Mouse (Mus musculus): Measurements from ENCODE around the gene Cnnm2. TPM values are rescaled to one million over a fixed set of nuclear protein-coding genes. Genes with fewer than 3 reads are reported as not detected.

Gene Cnnm2
- polyA plus RNA-seq, 1 experiment, result 15.5 TPM

DNA sequence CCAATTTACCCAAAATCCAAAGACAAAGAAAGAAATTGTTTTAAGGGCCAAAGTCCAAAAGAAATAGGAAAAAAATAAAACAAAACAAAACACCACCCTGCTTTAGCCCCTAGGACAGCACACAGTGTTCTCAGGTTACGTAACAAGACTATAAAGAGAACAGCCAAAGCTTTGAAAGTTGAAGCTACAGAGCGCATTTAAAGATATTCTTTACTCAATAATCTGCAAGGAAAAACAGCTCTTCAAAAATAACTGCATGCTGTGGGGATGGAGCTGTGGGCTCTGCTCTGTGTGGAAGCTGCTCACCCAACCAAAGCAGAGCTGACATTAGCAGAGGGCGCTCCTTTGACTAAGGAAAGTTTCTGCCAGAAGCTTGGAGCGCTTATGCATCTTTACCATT is 147.6 kb downstream of the Cnnm2 start:
- no peak for TF ChIP-seq POLR2A (IDR thresholded peaks at IDR 0.05; ENCODE audit: borderline replicate concordance, extremely low read depth, insufficient read depth, insufficient read length, poor library complexity, severe bottlenecking)
- TF ChIP-seq CTCF (IDR thresholded peaks at IDR 0.05; ENCODE audit: borderline replicate concordance, extremely low read depth, insufficient read depth, insufficient read length), result no peak
- DNase-seq (ENCODE audit: low read depth), result peak; percentile 14

DNA sequence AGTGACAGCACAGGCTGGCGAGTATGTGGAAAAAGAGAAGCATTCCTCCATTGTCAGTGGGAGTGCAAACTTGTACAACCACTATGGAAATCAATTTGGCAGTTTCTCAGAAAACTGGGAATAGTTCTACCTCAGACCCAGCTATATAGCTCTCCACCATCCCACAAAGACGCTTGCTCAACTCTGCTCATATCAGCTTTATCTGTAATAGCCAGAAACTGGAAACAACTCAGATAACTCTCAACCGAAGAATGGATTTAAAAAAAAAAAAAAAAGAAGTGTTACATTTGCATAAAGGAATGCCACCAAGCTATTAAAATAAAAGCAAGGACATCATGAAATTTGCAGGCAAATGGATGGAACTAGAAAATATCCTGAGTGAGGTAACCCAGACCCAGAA is 150.1 kb downstream of the Cnnm2 start:
- DNase-seq (ENCODE audit: low read depth), result no peak
- TF ChIP-seq CTCF (IDR thresholded peaks at IDR 0.05; ENCODE audit: borderline replicate concordance, extremely low read depth, insufficient read depth, insufficient read length), result no peak
- TF ChIP-seq POLR2A (IDR thresholded peaks at IDR 0.05; ENCODE audit: borderline replicate concordance, extremely low read depth, insufficient read depth, insufficient read length, poor library complexity, severe bottlenecking), result no peak

DNA sequence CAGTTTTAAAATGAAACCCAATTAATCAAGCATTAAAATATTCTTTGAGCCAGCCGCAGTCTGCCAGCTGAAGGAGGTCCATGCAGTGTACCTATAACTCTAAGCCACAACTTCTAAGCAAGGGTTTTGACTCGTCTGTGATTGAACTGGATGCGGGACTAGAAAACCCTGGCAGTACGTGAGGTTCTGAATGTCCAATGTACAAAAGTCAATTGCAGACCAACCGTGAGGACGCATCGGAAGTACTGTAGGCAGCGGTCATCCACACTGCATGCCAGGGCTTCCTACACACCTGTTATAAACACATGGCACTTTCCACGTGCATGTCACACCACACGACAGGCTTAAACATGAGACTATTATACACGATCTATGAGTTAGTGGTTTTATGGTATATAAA is 152.2 kb downstream of the Cnnm2 start:
- DNase-seq (ENCODE audit: low read depth), result no peak
- TF ChIP-seq CTCF (IDR thresholded peaks at IDR 0.05; ENCODE audit: borderline replicate concordance, extremely low read depth, insufficient read depth, insufficient read length), result no peak

DNA sequence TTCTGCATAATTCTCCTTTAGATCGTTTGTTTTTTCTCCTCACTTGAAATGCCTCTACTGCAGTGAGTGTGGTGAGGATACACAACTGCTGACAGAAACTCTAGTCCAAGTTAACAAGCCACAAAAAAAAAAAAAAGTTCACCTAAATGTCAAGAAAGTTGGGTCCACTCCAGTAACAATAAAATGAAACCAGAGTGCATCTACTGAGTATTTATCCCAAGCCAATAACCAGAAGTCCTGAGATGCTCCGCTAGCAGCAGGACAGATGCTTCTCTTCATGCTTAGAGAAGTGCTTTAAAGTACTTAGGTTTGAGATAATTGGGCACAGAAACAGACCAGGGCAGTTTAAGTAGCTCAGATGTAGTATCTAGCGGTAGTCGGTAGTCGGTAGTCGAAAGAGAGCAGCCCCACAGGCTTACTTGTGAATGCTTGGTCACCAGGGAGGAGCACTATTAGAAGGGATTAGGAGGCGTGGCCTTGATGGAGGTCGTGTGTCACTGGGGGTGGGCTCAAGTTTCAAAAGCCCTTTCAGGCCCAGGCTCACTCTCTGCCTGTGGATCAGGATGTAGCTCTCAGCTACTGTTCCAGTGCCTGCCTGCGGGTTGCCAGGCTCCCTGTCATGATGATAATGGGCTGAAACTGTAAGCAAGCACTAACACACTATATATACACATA is 154.1 kb downstream of the Cnnm2 start:
- peak; percentile 20 for DNase-seq (ENCODE audit: low read depth)
- no peak for TF ChIP-seq POLR2A (IDR thresholded peaks at IDR 0.05; ENCODE audit: borderline replicate concordance, extremely low read depth, insufficient read depth, insufficient read length, poor library complexity, severe bottlenecking)
- no peak for TF ChIP-seq CTCF (IDR thresholded peaks at IDR 0.05; ENCODE audit: borderline replicate concordance, extremely low read depth, insufficient read depth, insufficient read length)

DNA sequence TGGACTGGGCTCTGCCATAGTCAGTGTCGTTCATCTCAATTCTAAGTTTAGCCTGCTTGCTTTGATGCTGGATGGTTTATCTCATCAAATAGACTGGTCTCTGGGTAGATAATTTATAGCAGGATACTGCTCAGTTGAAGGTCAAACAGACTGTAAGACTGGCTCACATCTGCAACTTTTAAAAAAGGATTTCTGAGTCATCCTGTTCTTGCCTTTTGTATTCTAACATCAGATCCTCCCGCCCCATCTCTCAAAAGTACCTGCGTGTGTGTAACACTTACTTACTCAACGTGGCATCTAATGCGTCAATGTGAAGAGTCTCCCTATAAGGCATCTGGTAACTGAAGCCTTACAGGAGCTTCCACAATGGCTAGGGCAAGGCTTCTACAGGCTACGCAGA is 159.2 kb downstream of the Cnnm2 start:
- DNase-seq (ENCODE audit: low read depth), result no peak
- no peak for TF ChIP-seq POLR2A (IDR thresholded peaks at IDR 0.05; ENCODE audit: borderline replicate concordance, extremely low read depth, insufficient read depth, insufficient read length, poor library complexity, severe bottlenecking)
- TF ChIP-seq CTCF (IDR thresholded peaks at IDR 0.05; ENCODE audit: borderline replicate concordance, extremely low read depth, insufficient read depth, insufficient read length), result no peak

DNA sequence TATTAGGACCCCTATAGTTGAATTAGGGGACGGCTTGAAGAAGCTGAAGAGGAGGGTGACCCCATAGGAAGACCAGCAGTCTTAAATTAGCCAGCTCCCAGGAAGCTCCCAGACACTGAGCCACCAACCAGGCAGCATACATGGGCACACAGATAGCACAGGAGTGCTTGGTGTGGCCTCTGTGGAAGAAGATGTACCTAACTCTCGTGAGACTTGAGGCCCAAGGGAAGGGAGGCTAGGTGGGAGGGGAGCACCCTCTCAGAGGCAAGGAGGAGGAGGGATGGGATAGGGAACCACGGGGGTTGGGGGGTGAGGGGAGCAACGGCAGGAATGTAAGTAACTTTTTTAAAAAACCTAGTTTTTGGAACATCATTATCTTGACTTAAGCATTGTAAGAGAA is 165.0 kb downstream of the Cnnm2 start:
- TF ChIP-seq CTCF (IDR thresholded peaks at IDR 0.05; ENCODE audit: borderline replicate concordance, extremely low read depth, insufficient read depth, insufficient read length) (no peak), POLR2A (IDR thresholded peaks at IDR 0.05; ENCODE audit: borderline replicate concordance, extremely low read depth, insufficient read depth, insufficient read length, poor library complexity, severe bottlenecking) (no peak)
- DNase-seq (ENCODE audit: low read depth), result no peak

DNA sequence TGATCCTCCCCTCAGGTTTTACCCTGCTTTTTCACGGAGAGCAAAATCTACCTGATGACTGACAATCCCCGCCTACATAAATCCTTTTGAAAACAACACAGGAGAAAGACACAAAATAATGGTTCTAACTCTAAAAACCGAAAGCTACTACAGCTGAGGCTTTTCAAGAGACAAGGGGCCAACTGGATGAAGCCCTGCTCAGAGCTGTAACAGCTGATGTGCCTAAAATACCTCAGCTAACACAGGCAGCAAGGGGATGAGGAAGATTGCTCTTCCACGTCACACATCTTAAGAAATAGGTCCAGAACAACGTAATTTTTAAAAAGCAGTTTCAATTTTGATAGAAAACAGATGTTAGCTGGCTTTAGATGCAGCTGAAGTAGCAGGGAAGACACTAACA is 165.6 kb downstream of the Cnnm2 start:
- no peak for TF ChIP-seq POLR2A (IDR thresholded peaks at IDR 0.05; ENCODE audit: borderline replicate concordance, extremely low read depth, insufficient read depth, insufficient read length, poor library complexity, severe bottlenecking)
- no peak for TF ChIP-seq CTCF (IDR thresholded peaks at IDR 0.05; ENCODE audit: borderline replicate concordance, extremely low read depth, insufficient read depth, insufficient read length)
- DNase-seq (ENCODE audit: low read depth), result no peak

DNA sequence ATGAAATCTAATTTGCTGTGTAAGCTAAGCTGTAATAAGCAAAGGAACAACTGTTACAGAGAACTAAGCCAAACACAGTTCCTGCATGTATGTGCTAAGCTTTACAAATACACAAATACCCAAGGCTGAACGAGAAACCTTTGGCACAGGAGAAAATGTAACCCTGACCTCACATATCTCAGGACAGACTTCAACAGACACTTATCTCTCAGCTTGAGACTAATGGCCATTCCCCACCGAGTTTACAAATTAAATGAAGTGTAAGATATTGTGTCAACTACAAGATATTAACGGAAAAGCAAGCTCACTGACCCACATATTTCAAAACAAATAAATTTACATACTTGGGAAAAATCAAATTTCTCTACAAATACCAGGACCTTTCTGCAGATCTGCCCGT is 166.7 kb downstream of the Cnnm2 start:
- no peak for DNase-seq (ENCODE audit: low read depth)
- TF ChIP-seq CTCF (IDR thresholded peaks at IDR 0.05; ENCODE audit: borderline replicate concordance, extremely low read depth, insufficient read depth, insufficient read length) (no peak), POLR2A (IDR thresholded peaks at IDR 0.05; ENCODE audit: borderline replicate concordance, extremely low read depth, insufficient read depth, insufficient read length, poor library complexity, severe bottlenecking) (no peak)

DNA sequence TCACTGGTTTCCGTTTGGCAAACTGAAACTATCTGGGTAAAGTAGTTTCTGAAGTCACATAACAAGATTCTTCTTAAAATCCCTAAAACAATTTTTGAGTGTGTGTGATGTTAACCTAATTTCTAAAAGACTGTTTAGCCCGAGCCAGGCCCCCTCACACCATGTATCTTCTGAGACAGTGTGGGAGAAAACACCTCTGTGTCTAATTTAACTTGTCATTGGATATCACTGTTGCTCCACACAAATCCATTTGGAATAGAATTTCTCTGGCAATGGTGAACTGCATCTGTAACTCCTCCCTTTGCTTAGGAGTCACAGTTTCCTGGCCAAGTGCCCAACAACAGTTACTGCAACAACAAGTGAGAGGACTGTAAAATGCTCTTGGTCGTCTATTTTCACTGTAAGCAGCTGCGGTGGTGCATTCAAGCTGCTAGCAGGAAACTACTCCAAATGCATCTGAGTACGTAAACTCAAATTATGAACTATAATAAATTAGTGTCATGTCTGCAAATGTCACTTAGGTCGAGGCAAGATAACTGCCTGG is 167.7 kb downstream of the Cnnm2 start:
- TF ChIP-seq POLR2A (IDR thresholded peaks at IDR 0.05; ENCODE audit: borderline replicate concordance, extremely low read depth, insufficient read depth, insufficient read length, poor library complexity, severe bottlenecking) (no peak), CTCF (IDR thresholded peaks at IDR 0.05; ENCODE audit: borderline replicate concordance, extremely low read depth, insufficient read depth, insufficient read length) (no peak)
- DNase-seq (ENCODE audit: low read depth), result peak; percentile 81

Other genes starting within 250 kb of the Cnnm2 start
- 169 and 180 TPM in 2 replicates for gene Arl3, start 188.4 kb upstream of the Cnnm2 start, polyA plus RNA-seq (2012; rRNA removed)
- 11.8 and 12.6 TPM in 2 replicates for gene Sfxn2, start 188.2 kb upstream of the Cnnm2 start, polyA plus RNA-seq (2012; rRNA removed)
- gene Wbp1l, start 162.5 kb upstream of the Cnnm2 start, polyA plus RNA-seq (2012; rRNA removed), result 33.7 and 44.8 TPM in 2 replicates
- gene Cyp17a1, start 88.4 kb upstream of the Cnnm2 start, polyA plus RNA-seq (2012; rRNA removed), result not detected in 2 replicates
- 10.2 and 12.3 TPM in 2 replicates for gene Borcs7, start 71.7 kb upstream of the Cnnm2 start, polyA plus RNA-seq (2012; rRNA removed)
- gene As3mt, start 54.1 kb upstream of the Cnnm2 start, polyA plus RNA-seq (2012; rRNA removed), result 13.4 and 16.9 TPM in 2 replicates